Mouse (Mus musculus): ENCODE data around the gene Hrh3. TPM values are rescaled to one million over a fixed set of nuclear protein-coding genes. Genes with fewer than 3 reads are reported as not detected.
A peak's percentile ranks its signal among the peaks of the same experiment; 100 is the strongest.

Gene Hrh3
- under 1 TPM in 1 of 2 experiments, not detected in 1; 0.19 TPM for total RNA-seq (2021)

DNA sequence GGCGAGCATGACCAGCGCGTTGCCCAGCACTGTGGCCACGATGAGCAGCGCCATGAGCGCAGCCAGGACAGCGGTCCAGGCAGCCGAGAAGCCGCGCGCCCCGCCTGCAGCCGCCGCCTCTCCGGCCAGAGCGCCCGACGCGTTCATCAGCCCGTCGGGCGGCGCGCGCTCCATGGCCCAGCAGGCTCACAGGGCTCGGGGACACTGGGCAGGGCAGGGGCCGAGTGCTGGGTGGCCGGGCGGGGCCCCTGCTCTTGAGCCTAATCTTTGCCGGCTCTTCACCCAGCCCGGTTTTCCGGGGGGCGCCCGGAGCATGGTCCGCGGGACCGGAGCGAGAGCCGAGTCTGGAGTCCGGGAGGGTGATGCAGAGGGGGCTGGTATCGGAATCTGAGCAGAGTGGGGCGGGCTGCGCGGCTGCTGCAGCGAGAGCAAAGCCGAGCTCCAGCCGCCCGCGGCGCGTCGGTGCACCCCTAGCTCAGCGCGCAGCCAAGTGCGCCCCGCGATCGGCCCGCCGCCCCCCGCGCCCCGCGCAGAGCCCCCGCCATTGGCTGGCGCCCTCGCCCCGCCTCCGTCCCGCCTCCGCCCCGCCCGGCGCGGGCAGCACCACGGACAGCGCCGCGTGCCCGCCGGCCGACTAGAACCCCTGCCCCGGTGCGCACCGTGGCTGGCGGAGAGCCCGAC is at the start of gene Hrh3:
Gene Hrh3 (minus strand): TSS at position 511 of the 681 bp plus-strand sequence.
- DNase-seq, result peak; percentile 83 to 84
- intact Hi-C loops (cut with DNase I), result no loop called here

DNA sequence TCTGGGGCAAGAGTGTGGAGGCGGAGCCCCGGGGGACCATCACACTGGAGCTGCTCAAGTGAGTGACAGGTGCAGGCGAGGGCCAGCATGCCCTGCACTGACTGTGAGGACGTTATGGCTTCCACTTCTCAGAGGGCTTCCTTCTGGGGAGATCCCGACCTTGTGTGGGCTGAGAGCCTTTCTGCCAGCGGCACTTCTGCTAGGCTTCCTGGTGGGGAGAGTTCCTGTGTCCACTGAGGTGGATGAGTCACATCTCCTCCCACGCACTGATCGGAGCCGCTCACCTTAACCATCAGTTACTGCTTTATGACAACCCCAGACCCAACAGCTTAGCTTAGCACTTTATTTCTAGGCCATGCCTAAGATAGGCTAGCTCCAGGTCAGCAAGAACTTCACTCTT is 44.3 kb upstream of the Hrh3 start:
- no peak for DNase-seq
- intact Hi-C loops (cut with DNase I), result no loop called here

DNA sequence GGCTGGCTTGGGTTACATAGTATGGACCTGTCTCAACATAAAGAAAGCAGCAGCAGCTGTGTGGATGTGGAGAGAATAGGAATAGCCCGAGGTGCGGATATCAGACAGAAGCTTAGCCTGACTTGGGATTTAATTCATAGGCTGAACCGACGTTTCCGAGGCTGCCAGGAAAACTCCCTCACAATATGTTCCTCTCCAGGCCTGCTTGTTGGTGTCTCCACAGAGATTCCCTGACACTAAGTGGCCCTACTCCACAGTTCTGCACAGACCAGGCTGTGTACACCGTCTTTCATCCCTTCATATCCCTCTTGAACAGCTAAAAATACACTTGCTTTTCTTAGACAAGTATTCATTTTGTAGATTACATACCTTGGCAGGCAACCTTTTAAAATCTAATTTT is 43.1 kb upstream of the Hrh3 start:
- no peak for DNase-seq
- intact Hi-C loops (cut with DNase I), result no loop called here

DNA sequence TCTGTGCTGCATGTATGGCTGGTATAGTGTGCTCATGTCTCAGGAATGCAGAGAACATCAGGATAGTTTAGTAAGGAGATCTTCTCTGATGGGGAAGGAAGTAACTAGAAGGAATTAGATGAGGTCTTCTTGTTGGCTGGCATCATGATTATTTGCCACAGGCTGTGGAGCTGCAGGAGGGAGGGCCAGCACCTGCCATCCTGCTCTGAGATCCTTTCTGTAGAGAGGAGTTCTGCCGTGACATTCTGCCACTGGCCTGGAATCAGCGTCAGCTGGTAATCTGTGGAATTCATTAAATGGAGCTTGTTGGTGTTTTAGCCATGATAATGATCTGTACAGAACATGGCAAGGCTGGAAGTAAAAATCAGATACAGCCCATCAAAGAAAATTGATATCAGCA is 41.8 kb upstream of the Hrh3 start:
- intact Hi-C loops (cut with DNase I), result no loop called here
- no peak for DNase-seq

DNA sequence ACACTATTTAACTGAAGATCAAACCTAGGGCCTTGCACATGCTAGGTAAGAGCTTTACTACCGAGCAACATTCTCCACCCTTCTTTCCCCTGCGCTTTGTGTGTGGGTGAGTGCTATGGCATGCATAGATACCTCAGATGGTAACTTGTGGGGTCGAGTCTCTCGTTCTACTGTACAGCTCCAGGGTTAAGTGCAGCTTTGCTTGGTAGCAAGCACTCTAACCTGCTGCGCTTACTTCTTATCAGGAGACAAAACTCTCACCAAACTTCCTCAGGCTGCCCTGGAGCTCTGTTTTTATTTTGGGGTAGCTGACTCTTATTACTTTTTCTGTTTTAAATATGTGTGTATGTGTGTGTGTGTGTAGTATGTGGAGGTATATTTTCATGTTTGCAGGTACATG is 31.1 kb upstream of the Hrh3 start:
- intact Hi-C loops (cut with DNase I), result no loop called here
- no peak for DNase-seq

DNA sequence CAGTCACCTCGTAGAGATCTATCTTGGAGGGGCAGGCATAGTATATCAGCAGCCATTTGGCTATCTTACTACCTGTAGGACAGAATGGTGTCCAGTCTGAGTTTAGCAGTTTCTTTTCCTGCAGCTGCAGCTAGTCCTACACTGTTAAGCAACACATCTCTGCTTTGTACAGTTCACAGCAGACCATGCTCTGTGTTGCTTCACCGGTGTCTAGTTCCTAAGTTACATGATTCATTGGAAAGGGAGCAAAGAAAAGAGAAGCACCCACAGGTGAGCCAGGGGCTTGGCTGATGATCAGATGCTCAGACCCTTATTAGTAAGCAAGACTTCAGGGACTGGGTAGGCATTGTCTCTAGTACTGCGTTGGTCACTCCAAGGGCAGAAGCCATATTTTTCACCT is 29.6 kb upstream of the Hrh3 start:
- no peak for DNase-seq
- intact Hi-C loops (cut with DNase I), result no loop called here

DNA sequence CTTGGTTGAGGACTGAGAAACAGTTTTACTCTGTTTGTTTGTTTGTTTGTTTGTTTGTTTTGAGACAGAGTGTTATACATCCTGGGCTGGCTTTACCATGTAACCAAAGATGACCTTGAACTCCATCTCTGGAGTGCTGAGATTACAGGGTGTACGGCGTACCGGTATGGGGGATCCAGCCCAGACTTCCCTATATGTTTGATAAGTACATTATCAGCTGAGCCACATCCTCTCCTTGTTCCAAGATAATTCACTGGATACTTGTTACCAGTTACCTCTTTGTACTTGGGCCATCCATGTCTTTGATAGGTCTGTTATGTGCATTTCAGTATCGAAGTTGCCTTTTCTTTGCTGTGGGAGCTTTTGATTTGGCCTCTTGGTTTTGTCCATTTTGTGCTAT is 28.9 kb upstream of the Hrh3 start:
- intact Hi-C loops (cut with DNase I), result no loop called here
- no peak for DNase-seq

DNA sequence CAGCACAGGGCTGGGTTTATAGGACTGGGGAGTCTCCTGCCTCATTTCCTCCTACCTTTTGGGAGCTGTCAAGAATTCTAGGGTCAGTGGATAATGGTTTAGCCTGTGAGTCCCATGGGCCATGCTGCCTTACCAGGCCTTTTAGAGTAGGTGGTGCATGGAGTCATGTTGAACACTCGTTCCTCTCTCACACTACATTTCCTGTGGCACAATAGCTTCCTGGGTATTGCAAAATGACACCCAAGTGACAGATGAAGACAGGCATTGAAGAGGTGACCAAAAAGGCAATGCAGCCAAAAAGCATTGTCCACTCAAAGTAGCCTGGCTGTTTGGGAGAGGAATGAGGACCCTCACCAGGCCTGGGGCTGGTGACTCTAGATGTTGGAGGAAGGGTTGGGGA is 23.4 kb upstream of the Hrh3 start:
- intact Hi-C loops (cut with DNase I), result no loop called here
- DNase-seq, result no peak

DNA sequence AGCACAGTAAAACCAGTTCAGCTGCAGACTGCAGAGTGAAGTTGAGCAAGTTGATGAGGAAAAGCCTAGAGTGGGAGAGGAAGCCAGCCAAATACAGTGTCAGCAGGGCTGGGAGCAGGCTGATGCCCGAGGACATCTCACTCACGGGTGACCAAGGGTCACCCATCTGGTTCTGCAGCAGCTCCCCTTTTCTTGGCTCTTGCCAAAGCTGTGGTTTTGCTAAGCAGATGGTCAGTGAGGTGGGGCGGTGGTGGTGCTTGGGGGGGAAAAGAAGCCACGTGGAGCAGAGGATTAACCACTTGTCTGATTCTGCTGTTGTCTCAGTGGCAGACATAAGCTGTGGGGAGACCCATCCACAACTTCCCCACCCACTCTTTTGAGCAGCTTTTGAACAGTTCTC is 21.9 kb upstream of the Hrh3 start:
- intact Hi-C loops (cut with DNase I), result no loop called here

DNA sequence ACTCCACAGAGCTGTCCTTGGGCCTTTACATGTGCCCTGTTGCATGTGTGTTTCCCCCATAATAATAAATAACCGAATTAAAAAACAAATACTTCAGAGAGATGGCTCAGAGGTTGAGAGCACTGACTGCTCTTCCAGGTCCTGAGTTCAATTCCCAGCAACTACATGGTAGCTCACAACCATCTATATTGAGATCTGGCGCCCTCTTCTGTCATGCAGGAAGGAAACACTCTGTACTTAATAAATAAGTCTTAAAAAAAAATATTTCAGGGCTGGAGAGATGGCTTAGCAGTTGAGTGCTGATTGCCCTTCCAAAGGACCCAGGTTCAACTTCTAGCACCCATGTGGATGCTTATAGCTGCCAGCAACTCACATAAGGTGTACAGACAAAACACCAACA is 19.9 kb upstream of the Hrh3 start:
- no peak for DNase-seq
- intact Hi-C loops (cut with DNase I), result no loop called here

More for the DNA sequence above, 21.9 kb upstream of the Hrh3 start:
- DNase-seq, result peak in 1 of 2 experiments; percentile 51

DNA sequence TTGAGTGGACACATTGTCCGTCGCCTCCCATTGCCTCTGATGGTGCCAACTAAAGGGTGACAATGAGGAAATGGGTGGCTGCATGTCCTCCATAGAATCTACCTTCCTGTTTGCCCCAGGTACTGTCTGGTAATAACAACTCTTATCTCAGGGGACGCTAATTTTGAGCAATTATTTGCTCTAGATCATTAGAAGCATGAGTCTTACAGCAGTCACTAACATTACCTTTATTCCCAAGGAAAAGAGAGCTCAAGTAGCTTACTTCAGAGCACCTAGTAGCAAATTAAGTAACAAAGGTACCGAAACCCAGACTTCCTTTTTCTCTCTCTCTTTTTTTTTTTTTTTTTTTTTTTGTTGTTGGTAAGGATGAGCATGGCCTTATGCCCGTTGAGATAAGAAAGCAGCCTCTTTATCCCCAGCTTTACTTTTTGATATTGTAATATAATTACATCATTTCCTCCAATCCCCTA is 16.0 kb upstream of the Hrh3 start:
- intact Hi-C loops (cut with DNase I), result no loop called here
- no peak for DNase-seq

DNA sequence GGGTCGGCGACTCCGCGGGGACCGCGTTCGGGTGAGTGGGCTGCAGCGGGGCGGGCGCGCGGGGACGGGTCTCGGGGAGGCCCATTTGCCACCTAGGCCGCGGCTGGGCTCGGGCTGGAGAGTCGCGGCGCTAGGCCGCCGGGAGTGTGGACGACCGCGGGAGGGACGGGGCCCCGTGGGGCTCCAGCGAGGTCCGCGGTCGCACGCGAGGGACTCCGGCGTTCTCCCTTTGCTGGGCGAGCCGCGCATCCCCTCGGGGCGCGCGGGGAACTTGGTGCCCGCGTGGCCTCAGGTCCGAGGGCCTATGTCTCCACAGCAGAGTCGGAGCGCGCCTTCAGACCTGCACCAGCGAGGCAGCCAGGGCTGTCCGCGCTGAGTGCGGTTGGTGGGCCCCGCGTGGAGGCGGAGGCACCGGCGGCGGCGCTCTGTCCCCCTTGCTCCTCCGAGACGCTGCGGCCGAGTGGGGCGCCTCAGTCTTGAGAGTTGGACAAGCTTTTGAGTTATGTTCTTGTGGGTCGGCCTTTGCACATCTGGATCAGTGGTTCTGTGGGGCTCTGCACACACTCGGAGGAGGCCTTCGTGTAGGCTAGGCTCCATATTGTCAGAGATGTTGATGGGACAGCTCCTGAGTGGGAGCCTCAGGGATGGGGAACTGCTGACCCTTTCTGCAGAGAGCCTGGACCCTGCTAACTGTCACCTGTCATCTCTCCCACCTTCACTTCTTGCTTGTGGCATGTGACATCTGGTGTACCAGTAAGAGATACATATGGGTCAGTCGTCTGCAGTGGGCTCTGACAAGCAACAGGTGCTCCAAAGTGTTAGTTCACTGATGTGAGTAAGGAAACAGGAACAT is 15.4 kb upstream of the Hrh3 start:
- DNase-seq, result peak in 1 of 2 experiments; percentile 31
- intact Hi-C loops (cut with DNase I), result loop anchor here (2.0 to 5.0 kb wide), 3 partner anchors 49 to 142 kb away; partner anchors contain the start of genes Mtg2, Rps21 and Taf4

DNA sequence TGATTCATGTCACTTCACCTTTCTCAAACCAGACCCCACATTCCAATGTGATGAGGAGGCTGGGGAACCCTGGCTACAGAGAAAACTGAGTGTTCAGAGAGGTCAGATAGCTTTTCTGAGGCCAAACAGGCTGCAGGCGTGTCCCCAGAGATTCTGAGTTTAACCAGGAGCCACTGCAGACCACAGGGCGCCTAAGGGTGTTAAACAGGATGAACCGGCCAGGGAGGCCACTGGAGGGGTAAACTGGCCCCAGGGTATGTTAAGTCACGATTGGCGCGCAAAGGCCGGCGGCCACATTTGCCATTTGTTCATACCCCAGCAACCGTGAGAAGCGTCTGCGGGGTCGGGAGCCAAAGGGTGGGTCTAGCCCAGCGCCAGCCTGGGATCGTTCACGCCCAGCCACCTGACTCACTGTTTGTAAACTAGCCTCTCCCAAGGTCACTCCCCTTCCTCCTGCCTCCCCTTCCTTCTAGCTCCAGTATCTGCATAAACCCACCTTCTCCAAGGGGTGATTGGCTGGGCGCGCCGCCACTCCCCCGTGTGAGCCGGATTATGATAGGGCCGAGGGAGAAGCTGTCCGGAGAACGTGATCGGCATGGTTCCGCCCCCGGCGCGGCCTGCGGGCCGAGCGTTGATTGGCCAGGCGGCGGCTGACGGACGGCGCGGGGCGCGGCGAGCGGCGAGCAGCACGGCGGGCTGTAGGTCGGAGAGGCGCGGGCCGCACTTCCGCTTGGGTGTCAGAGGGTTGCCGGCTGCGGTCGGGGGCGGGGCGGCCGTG is 14.6 kb upstream of the Hrh3 start, which contains the start of gene Osbpl2:
Gene Osbpl2 (plus strand): TSS at position 646 of the 778 bp plus-strand sequence.
- intact Hi-C loops (cut with DNase I), result loop anchor here (2.0 to 5.0 kb wide), 3 partner anchors 48 to 142 kb away; partner anchors contain the start of genes Mtg2, Rps21 and Taf4
- peak; percentile 99 to 100 for DNase-seq

DNA sequence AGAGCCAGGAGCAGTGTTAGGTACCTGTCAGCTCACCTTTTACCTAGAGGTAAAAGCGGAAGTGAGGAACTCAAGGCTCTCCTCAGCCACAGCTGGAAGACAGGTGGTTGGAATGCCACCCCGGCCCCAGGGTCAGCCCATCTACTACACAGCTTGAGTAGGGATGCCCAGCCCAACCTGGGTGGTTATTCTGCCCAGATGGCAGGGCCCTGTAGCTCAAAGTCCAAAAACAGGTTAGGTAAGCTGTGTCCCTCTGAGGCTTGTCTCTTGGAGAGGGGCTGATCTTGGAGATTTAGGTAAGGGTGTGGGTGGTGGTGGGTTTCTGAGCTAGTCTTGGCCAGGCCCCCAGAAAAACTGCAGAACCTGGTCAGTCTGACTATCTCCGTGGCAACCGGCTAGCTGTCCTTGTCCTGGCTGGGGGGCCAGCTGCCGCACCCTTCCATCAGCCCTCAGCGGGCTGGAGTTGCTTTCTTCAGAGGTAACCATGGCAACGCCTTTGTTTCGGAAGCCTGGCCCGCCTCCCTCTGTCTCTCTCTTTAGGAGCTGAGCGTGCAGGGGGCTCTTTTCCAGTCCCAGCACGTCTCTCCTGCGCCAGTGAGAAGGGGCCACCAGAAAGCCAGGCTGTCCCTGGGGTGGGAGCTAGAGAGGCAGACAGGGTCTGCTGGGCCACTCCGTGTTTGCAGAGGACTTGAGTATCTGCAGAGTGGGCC is 13.4 kb upstream of the Hrh3 start:
- no peak for DNase-seq
- intact Hi-C loops (cut with DNase I), result loop anchor here (2.0 to 5.0 kb wide), 3 partner anchors 47 to 140 kb away; partner anchors contain the start of genes Mtg2, Rps21 and Taf4

DNA sequence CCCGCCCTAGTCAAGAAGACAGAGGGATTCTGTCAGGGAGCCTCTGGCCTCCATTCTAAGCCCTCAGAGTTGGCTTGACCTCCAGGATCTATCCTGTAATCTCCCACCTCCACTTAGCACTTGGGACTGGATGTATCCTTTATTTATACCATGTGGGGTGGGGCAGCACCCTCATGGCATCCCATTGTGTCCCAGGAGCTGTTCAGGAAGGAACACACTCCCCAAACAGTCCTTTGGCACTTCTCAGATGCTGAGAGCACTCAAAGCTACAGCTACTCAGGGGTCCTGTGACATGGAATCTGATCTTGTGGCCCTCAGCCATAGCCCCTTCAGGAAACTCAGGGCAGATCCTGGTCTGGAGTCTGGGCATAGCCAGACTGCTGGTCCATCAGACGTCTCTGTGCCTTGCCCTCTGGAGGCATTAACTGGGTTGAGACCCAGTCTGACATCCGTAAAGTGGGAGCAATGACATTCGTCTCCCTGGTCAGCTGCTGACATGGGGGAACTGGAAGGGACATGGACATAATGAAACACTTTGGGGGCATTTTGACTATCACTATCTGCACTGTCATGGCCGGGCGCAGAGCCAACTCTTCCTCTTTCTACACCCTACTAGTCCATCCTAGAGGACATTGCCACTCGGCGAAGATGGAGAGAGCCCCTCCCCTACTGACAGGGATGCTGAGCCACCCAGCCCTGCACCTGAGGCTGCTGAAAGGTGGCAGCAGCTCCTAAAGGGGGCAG is 12.6 kb upstream of the Hrh3 start:
- intact Hi-C loops (cut with DNase I), result loop anchor here (5.0 kb wide), 2 partner anchors 140 kb away; partner anchors contain the start of genes Rps21 and Taf4
- DNase-seq, result no peak

DNA sequence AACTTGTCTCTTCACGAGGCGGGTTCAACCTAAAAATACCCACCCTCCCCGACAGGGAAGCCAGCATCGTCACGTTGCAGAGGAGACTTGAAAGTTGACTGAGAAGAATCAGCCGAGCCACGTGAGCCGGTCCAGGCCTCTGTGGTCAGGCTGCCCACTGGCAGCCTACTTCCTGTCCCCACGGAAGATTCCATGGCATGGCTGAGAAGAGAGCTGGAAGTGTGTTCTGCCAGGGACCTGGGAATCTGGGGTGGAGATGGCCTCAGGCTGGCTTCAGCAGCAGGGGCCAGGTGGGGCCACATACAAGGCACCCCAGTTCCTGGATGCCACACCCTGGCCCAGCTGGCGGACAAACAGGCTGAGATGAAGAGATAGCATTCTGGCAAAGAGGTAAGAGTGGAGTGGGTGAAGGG is 11.8 kb upstream of the Hrh3 start:
- intact Hi-C loops (cut with DNase I), result loop anchor here (5.0 kb wide), 2 partner anchors 139 to 141 kb away; partner anchors contain the start of genes Rps21 and Taf4
- peak in 1 of 2 experiments; percentile 48 for DNase-seq

DNA sequence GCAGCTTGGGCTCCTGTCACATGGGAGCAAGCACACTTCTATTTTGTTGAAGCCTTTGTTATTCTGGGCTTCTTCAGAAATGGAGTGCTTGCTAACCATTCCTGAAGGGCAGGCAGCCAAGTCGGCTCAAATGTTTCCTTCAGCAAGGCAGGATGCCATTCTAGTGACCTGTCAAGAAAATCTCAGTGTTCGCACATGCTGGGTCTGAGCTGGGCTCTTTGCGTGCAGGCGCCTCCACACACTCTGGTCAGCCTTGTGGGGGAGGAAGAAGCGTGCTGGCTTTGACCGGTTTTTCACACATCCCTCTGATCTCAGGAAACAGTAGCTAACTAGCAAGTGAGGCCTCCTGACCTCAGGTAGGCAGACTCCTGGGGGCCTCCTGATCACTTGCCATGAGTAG is 11.0 kb upstream of the Hrh3 start:
- DNase-seq, result peak; percentile 37 to 45

DNA sequence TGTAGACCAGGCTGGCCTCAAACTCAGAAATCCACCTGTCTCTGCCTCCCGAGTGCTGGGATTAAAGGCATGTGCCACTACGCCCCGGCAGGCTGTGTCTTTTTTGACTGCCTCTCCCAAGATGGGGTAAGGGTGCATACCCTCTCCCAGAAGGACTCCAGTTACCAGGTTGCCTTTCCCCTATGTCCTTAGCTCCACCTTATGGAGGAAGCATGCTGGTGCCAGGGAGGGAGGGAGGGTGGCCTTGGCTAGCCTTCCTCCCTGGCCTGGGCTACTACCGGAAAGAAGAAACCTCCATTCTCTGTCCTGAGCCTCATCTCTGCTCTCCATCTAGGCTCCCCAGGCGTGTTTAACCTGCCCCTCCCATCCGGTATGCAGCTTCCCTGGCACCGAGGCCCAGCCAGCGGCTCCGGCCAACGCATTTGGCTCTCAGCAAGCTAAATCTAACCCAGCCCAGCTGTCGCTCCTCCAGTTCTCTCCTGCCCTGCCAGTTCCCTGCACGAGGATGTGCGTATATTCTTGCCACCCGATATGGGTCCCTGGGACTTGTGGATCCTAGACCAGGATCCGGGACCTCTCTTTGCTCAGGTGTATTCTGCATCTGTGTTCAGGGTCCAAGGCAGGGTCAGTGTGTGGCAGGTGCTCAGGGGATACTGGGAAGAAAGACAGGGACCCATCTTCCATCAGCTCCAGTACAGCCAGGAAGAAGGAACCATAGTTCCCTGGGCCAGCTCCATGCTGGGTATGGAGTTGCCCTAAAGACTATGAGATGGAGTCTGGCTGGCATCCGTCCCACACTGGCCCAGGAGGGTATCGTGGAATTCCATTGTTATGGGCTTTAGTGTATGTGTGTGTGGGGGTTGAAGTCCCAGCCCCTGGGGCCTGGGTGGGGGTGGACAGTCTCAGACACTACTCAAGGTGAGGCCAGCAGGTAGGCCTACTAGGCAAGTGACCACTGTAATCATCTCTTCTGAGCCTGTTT is 9.9 kb upstream of the Hrh3 start:
- DNase-seq, result peak; percentile 67 to 69

More for the DNA sequence above, 11.0 kb upstream of the Hrh3 start:
- intact Hi-C loops (cut with DNase I), result loop anchor here (5.0 kb wide), 2 partner anchors 138 to 142 kb away; partner anchors contain the start of genes Rps21 and Taf4

More for the DNA sequence above, 9.9 kb upstream of the Hrh3 start:
- intact Hi-C loops (cut with DNase I), result no loop called here

Data from heart, postnatal 36 days (tissue).